Mouse (Mus musculus): ENCODE data around the gene Bcl2l11. TPM values are rescaled to one million over a fixed set of nuclear protein-coding genes. Genes with fewer than 3 reads are reported as not detected.
"Not testable (repeated sequence)": the region's sequence is repeated elsewhere in the genome, so short reads cannot be mapped to it uniquely, and the experiment has no call there.

Bcl2l11 gene
- polyA plus RNA-seq, 1 experiment: 7.8 TPM

- no peaks in the 10 kb centered on the region for H3K36me3 ChIP-seq (ENCODE audit: control insufficient read depth, insufficient read depth, low read length)
- peak; percentile 76 for DNase-seq
- 18% methylated on average over 9 of the region's 9 CpGs for WGBS
- 0 out of 2 replicates have a peak, but pooled peaks cover 3% of the 10 kb centered on the region for H3K4me1 ChIP-seq (ENCODE audit: control insufficient read depth, insufficient read depth, low read length)
- no peak overlapping the region for H3K27ac ChIP-seq (ENCODE audit: insufficient read depth, low read depth, low read length)
- no peak overlapping the region for H3K4me3 ChIP-seq (ENCODE audit: insufficient read depth, low read depth, low read length)
- H3K27me3 ChIP-seq (replicated peaks; ENCODE audit: control insufficient read depth, insufficient read depth, low read length): no peaks in the 10 kb centered on the region
- TF ChIP-seq POLR2A (IDR thresholded peaks at IDR 0.05; ENCODE audit: low read depth, low read length) (no peak), CTCF (conservative IDR thresholded peaks at IDR 0.05; ENCODE audit: insufficient read depth, insufficient read length, low read depth, low read length) (no peak)
These were observed 54.1 kb downstream of the Bcl2l11 start for GRCm38 (mm10) chr2:128179808-128180379.

GRCm38 (mm10) chr2:128182181-128182580, 56.3 kb downstream of the Bcl2l11 start:
- not testable (repeated sequence) for H3K27ac ChIP-seq (ENCODE audit: insufficient read depth, low read depth, low read length); DNase-seq; H3K4me3 ChIP-seq (ENCODE audit: insufficient read depth, low read depth, low read length); H3K4me1 ChIP-seq (ENCODE audit: control insufficient read depth, insufficient read depth, low read length); H3K27me3 ChIP-seq (replicated peaks; ENCODE audit: control insufficient read depth, insufficient read depth, low read length); H3K36me3 ChIP-seq (ENCODE audit: control insufficient read depth, insufficient read depth, low read length)
- 79% methylated on average over 9 of the region's 9 CpGs for WGBS

GRCm38 (mm10) chr2:128182751-128183150, 56.9 kb downstream of the Bcl2l11 start:
- Histone ChIP-seq H3K4me1 (ENCODE audit: control insufficient read depth, insufficient read depth, low read length) (0 out of 2 replicates have a peak, but pooled peaks cover 3% of the 10 kb centered on the region), H3K4me3 (ENCODE audit: insufficient read depth, low read depth, low read length) (no peak overlapping the region), H3K27me3 (replicated peaks; ENCODE audit: control insufficient read depth, insufficient read depth, low read length) (no peaks in the 10 kb centered on the region), H3K27ac (ENCODE audit: insufficient read depth, low read depth, low read length) (no peak overlapping the region), H3K36me3 (ENCODE audit: control insufficient read depth, insufficient read depth, low read length) (no peaks in the 10 kb centered on the region)
- 93% methylated on average over 4 of the region's 4 CpGs for WGBS
- DNase-seq: no peak
- TF ChIP-seq POLR2A (IDR thresholded peaks at IDR 0.05; ENCODE audit: low read depth, low read length) (no peak), CTCF (conservative IDR thresholded peaks at IDR 0.05; ENCODE audit: insufficient read depth, insufficient read length, low read depth, low read length) (no peak)

- no peak overlapping the region for H3K4me3 ChIP-seq (ENCODE audit: insufficient read depth, low read depth, low read length)
- TF ChIP-seq CTCF (conservative IDR thresholded peaks at IDR 0.05; ENCODE audit: insufficient read depth, insufficient read length, low read depth, low read length) (no peak), POLR2A (IDR thresholded peaks at IDR 0.05; ENCODE audit: low read depth, low read length) (no peak)
- no peak overlapping the region for H3K27ac ChIP-seq (ENCODE audit: insufficient read depth, low read depth, low read length)
- 0 out of 2 replicates have a peak, but pooled peaks cover 3% of the 10 kb centered on the region for H3K4me1 ChIP-seq (ENCODE audit: control insufficient read depth, insufficient read depth, low read length)
- H3K27me3 ChIP-seq (replicated peaks; ENCODE audit: control insufficient read depth, insufficient read depth, low read length): no peaks in the 10 kb centered on the region
- no peak for DNase-seq
- no peaks in the 10 kb centered on the region for H3K36me3 ChIP-seq (ENCODE audit: control insufficient read depth, insufficient read depth, low read length)
- WGBS: 97% methylated on average over 4 of the region's 4 CpGs
These were observed 57.9 kb downstream of the Bcl2l11 start for GRCm38 (mm10) chr2:128183762-128184161.

- Histone ChIP-seq H3K36me3 (ENCODE audit: control insufficient read depth, insufficient read depth, low read length) (no peaks in the 10 kb centered on the region), H3K4me1 (ENCODE audit: control insufficient read depth, insufficient read depth, low read length) (no peaks in the 10 kb centered on the region), H3K27ac (ENCODE audit: insufficient read depth, low read depth, low read length) (no peak overlapping the region), H3K27me3 (replicated peaks; ENCODE audit: control insufficient read depth, insufficient read depth, low read length) (no peaks in the 10 kb centered on the region), H3K4me3 (ENCODE audit: insufficient read depth, low read depth, low read length) (no peak overlapping the region)
- no peak for TF ChIP-seq POLR2A (IDR thresholded peaks at IDR 0.05; ENCODE audit: low read depth, low read length)
- no peak for TF ChIP-seq CTCF (conservative IDR thresholded peaks at IDR 0.05; ENCODE audit: insufficient read depth, insufficient read length, low read depth, low read length)
- 77% methylated on average over 4 of the region's 4 CpGs for WGBS
- no peak for DNase-seq
These were observed 60.1 kb downstream of the Bcl2l11 start for GRCm38 (mm10) chr2:128185942-128186341.

- DNase-seq: no peak
- H3K4me3 ChIP-seq (ENCODE audit: insufficient read depth, low read depth, low read length): no peak overlapping the region
- no peak overlapping the region for H3K27ac ChIP-seq (ENCODE audit: insufficient read depth, low read depth, low read length)
- H3K27me3 ChIP-seq (replicated peaks; ENCODE audit: control insufficient read depth, insufficient read depth, low read length): no peaks in the 10 kb centered on the region
- H3K4me1 ChIP-seq (ENCODE audit: control insufficient read depth, insufficient read depth, low read length): no peaks in the 10 kb centered on the region
- TF ChIP-seq CTCF (conservative IDR thresholded peaks at IDR 0.05; ENCODE audit: insufficient read depth, insufficient read length, low read depth, low read length) (no peak), POLR2A (IDR thresholded peaks at IDR 0.05; ENCODE audit: low read depth, low read length) (no peak)
- no peaks in the 10 kb centered on the region for H3K36me3 ChIP-seq (ENCODE audit: control insufficient read depth, insufficient read depth, low read length)
- WGBS: 93% methylated on average over 1 of the region's 1 CpGs
These were observed 61.4 kb downstream of the Bcl2l11 start for GRCm38 (mm10) chr2:128187277-128187676.

GRCm38 (mm10) chr2:128188461-128188860, 62.6 kb downstream of the Bcl2l11 start:
- Histone ChIP-seq H3K4me3 (ENCODE audit: insufficient read depth, low read depth, low read length) (no peak overlapping the region), H3K4me1 (ENCODE audit: control insufficient read depth, insufficient read depth, low read length) (no peaks in the 10 kb centered on the region; the same call in 1 of the 2 replicates), H3K27ac (ENCODE audit: insufficient read depth, low read depth, low read length) (no peak overlapping the region), H3K36me3 (ENCODE audit: control insufficient read depth, insufficient read depth, low read length) (no peaks in the 10 kb centered on the region), H3K27me3 (replicated peaks; ENCODE audit: control insufficient read depth, insufficient read depth, low read length) (no peaks in the 10 kb centered on the region)
- 87% methylated on average over 3 of the region's 3 CpGs for WGBS
- no peak for DNase-seq
- TF ChIP-seq POLR2A (IDR thresholded peaks at IDR 0.05; ENCODE audit: low read depth, low read length): no peak
- TF ChIP-seq CTCF (conservative IDR thresholded peaks at IDR 0.05; ENCODE audit: insufficient read depth, insufficient read length, low read depth, low read length): no peak

All from kidney, adult 2 months (tissue).